Mouse (Mus musculus) G1E (cell line): ENCODE measurements around the gene Polr2m.

Source experiments
- CTCF ChIP-seq: IDR thresholded peaks from 2 replicates; pipeline ENCODE4 v1.5.1; 2012; ENCODE audit warnings: low read depth, low read length, inconsistent platforms, mixed read lengths
- GATA1 ChIP-seq: IDR thresholded peaks from 2 replicates; pipeline ENCODE4 v1.6.1; 2012; ENCODE audit warnings: borderline replicate concordance, low read length, inconsistent platforms, mixed read lengths

- no peak for TF ChIP-seq CTCF
- no peak for TF ChIP-seq GATA1
These were observed 32.4 kb downstream of the Polr2m start for GRCm38 (mm10) chr9:71453352-71453751.
